Mouse (Mus musculus) olfactory bulb, adult 2 months (tissue): Measurements from ENCODE around the gene Ctnna3.

Experiments
- CTCF ChIP-seq: fragments of 200-500 bp; IDR thresholded peaks from 2 replicates; pipeline ENCODE4 v1.5.1; 2012; ENCODE audit warnings: low read depth, mild to moderate bottlenecking, low read length, moderate library complexity; ENCODE audit not compliant: insufficient read depth
- POLR2A ChIP-seq: fragments of 200-500 bp; IDR thresholded peaks from 2 replicates; pipeline ENCODE4 v1.6.1; 2012; ENCODE audit warnings: mild to moderate bottlenecking, low read depth, low read length, moderate library complexity; ENCODE audit not compliant: insufficient read depth

DNA sequence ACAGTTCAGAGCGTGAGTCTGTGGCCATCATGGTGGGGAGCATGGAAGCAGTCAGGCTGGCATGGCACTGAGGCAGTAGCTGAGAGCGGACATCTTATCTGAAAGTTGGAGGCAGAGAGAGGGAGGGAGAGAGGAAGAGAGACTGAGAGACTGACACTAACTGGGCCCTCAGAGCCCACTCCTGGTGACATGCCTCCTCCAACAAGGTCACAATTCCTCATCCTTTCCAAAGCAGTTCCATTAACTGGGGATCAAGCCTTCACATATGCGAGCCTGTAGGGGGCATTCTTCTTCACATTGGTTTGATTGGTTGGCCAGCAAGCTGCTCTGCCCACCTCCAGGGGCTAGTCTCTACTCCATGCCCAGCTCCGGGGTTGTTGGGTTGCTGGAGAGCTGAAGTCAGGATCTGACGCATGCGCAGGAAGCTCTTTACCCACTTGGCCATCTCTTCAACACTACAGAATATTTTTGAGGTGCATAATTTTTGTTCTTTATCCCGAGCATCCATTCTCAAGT, 1.4 kb downstream of the Ctnna3 start:
- no peak for TF ChIP-seq CTCF
- TF ChIP-seq POLR2A: no peak
